Mouse (Mus musculus): Measurements from ENCODE around the gene Spag8. TPM values are rescaled to one million over a fixed set of nuclear protein-coding genes. Genes with fewer than 3 reads are reported as not detected.

Gene Spag8
- polyA plus RNA-seq, 1 experiment from 2014 or later, result 0.47 TPM

DNA sequence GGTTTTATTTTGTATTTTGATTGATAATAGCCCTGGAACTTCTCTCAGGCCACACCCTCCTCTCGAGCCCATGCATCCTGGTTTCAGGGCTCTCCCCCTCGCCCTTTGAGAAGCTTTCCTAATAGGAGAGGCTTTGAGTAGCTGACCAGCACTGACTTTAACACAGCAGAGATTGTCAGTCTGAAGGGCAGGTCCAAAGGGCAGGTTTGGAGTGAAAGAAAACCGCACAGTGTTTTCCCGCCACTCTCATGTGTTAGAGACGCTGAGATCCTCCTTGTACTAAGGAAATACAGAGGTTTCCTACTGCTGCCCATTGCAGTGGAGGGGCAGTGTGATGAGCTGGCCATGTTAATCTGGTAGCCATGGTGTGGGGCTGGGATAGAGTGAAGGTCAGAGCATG lies 21.6 kb upstream of the Spag8 start:
- Histone ChIP-seq H3K36me3 (peaks cover 54% of the 10 kb centered on the region), H3K27me3 (no peaks in the 10 kb centered on the region), H3K9ac (no peak overlapping the region; the same call in 1 of the 2 replicates), H3K4me3 (no peak overlapping the region), H3K4me2 (no peak overlapping the region), H3K4me1 (peaks cover 28% of the 10 kb centered on the region), H3K27ac (no peak overlapping the region), H3K9me3 (no peaks in the 10 kb centered on the region)
- no peak for ATAC-seq (ENCODE audit: insufficient number of reproducible peaks, low FRiP score, low TSS enrichment, low read depth)
- WGBS, result 79% methylated on average over 5 of the region's 5 CpGs

DNA sequence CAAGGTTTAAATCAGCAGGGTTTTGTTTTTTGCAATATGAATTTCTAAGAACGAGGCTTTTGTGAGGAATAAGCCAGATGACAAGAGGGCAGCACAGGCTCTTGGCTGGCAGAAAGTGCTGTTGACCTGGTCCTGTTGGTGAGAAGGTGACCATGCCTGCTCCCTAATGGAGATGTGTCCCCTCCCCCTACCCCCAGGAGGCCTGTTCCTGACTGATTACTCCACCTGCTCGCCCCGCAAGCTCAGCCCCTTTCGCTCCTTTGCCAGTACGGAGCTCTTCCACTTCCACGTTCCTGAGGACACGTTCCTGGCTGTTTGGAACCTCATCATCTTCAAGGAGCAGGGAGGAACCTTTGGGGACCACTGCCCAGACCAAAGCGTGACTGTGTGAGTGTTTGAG lies 20.3 kb upstream of the Spag8 start:
- H3K9me3 ChIP-seq, result no peaks in the 10 kb centered on the region
- WGBS, result 61% methylated on average over 8 of the region's 8 CpGs

DNA sequence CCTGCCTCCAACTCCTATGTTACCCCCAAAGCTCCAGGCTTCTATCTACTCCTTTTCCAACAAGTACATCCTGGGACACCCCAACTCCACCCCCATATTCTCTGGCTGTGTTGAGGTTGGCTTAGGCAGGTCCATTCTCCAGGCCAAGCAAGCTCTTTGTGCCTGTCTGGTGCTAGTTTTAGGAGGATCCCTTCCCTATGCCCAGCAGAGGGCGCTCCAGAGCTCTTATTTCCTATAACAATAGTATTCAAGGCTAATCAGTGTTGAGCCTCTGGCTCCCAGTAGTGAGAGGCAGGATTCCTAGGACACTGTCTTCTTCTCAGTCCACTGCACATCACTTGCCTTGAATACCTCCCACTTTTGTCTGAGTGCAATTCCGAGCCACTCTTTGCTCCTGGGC lies 18.7 kb upstream of the Spag8 start:
- Histone ChIP-seq H3K4me1 (peaks cover 41% of the 10 kb centered on the region), H3K4me2 (no peak overlapping the region), H3K27me3 (no peaks in the 10 kb centered on the region), H3K27ac (no peak overlapping the region), H3K4me3 (no peak overlapping the region), H3K9ac (no peak overlapping the region), H3K36me3 (peaks cover 27% of the 10 kb centered on the region), H3K9me3 (no peaks in the 10 kb centered on the region)
- 13% methylated on average over 2 of the region's 2 CpGs for WGBS
- ATAC-seq (ENCODE audit: insufficient number of reproducible peaks, low FRiP score, low TSS enrichment, low read depth), result no peak

More for the DNA sequence above, 20.3 kb upstream of the Spag8 start:
- ATAC-seq (ENCODE audit: insufficient number of reproducible peaks, low FRiP score, low TSS enrichment, low read depth), result no peak
- Histone ChIP-seq H3K4me2 (no peak overlapping the region), H3K9ac (no peak overlapping the region), H3K4me1 (peaks cover 36% of the 10 kb centered on the region), H3K36me3 (peaks cover 41% of the 10 kb centered on the region), H3K4me3 (no peak overlapping the region), H3K27me3 (no peaks in the 10 kb centered on the region), H3K27ac (0 out of 2 replicates have a peak overlapping the region, but pooled peaks have one; percentile 3)

DNA sequence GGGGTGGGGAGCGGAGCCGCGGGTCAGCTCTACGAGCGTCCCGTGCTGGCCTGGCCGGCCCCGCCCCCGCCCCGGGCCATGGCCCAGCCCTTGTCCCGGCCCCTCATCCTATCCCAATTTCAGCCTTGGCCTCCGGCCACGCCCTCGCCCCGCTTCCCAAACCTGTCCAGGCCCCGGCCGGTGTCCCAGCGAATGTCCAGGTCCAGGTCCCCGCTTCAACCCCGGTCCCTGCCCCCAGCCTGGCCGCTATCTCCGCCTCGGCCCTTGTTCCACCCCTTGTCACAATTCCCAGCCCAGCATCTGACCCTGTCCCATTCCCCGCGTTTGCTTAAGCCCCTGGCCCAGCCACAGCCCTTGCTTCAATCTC lies 16.0 kb upstream of the Spag8 start:
- H3K4me1 ChIP-seq, result peaks cover 41% of the 10 kb centered on the region
- peaks cover 25% of the 10 kb centered on the region for H3K27me3 ChIP-seq
- peak overlapping the region; percentile 81 for H3K27ac ChIP-seq
- 2% methylated on average over 25 of the region's 25 CpGs for WGBS
- peaks cover 4% of the 10 kb centered on the region for H3K36me3 ChIP-seq
- H3K4me3 ChIP-seq, result peak overlapping the region; percentile 83
- H3K9ac ChIP-seq, result peak overlapping the region; percentile 74
- H3K4me2 ChIP-seq, result peak overlapping the region; percentile 84
- H3K9me3 ChIP-seq, result no peaks in the 10 kb centered on the region
- ATAC-seq (ENCODE audit: insufficient number of reproducible peaks, low FRiP score, low TSS enrichment, low read depth), result peak; percentile 78

DNA sequence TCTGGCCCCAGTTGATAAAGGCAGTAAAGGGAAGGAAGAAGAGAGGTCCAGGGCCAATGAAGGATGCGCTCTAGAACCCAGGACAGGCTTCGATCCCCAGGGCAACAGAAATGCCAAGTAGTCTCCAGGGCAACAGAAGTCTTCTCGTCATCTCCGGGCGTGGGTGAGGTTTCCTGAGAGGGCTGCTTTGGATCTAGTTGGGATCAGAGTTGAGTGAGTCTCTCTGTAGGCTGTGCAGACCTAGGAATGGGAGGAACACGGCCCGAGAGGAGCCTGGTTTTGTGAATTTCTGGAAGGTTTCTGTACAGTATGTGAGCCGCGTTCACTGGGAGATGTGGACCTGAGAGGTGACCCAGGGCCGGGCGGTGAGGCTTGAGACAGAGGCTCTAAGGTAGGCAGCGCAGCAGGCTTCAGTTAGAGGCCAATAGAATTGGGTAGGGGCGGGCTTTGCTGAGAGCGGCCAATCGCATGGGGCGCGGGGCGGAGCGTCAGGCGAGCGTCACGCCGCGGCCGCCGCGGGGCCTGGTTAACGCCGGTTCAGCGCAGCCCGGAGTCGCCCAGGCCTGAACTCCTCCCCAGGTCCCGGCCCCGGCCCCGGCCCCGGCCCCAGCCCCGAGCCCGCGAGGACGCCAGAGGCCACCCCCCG lies 15.5 kb upstream of the Spag8 start, which contains the start of the genes Tmem8b and Fam221b:
Gene Tmem8b, plus strand, starts transcription at position 190 of the 646 bp plus-strand sequence.
Gene Fam221b, minus strand, starts transcription at position 364 of the 646 bp plus-strand sequence.
- Histone ChIP-seq H3K4me2 (peak within 1 kb of the TSS; percentile 84), H3K9ac (peak within 1 kb of the TSS; percentile 74), H3K36me3 (no peaks in the 10 kb centered on the region), H3K4me1 (peaks cover 41% of the 10 kb centered on the region), H3K27ac (peak within 1 kb of the TSS; percentile 81), H3K27me3 (peaks cover 26% of the 10 kb centered on the region), H3K9me3 (no peaks in the 10 kb centered on the region), H3K4me3 (peak within 1 kb of the TSS; percentile 83)
- peak; percentile 88 for ATAC-seq (ENCODE audit: insufficient number of reproducible peaks, low FRiP score, low TSS enrichment, low read depth)
- WGBS, result 2% methylated on average over 41 of the region's 41 CpGs

DNA sequence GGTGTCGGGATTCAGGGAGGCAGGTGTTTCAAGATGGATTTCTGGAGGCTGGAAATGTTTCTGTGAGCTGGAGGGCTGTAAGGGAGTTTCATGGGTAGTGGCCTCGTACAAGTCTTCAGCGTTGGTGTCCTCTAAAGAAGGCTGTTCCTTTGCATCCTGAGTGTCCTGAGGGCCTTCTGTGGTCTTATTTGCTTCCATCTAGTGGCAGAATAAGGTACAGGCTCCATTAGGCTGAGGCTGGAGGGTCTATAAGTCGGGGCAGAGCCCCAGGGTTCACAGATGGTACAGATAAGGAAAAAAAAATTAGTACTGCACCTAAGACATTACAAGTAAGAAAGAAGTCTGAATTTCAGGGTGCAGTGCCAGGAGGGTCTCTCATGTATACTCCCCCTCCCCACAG lies 13.0 kb upstream of the Spag8 start:
- ATAC-seq (ENCODE audit: insufficient number of reproducible peaks, low FRiP score, low TSS enrichment, low read depth), result no peak
- Histone ChIP-seq H3K27me3 (peaks cover 46% of the 10 kb centered on the region), H3K4me1 (peaks cover 26% of the 10 kb centered on the region), H3K4me3 (no peak overlapping the region), H3K4me2 (no peak overlapping the region), H3K27ac (no peak overlapping the region), H3K36me3 (no peaks in the 10 kb centered on the region), H3K9me3 (no peaks in the 10 kb centered on the region), H3K9ac (no peak overlapping the region)
- 26% methylated on average over 4 of the region's 4 CpGs for WGBS

DNA sequence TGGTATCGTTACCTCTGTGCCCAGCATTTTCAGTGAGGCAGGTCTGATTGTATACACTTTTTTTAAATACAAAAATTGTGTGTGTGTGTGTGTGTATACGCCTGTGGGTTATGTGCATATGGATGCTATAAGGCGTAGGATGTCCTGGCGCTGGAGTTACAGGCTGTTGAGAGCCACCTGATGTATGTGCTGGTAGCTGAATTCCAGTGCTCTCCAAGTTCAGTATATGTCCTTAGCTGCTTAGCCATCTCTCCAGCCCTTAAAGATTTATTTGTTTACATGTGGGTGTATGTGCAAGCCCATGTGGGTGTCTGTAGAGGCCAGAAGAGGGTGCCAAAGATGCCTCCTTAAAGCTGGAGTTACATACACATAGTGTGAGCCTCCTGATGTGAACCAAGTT lies 3.8 kb upstream of the Spag8 start:
- H3K9me3 ChIP-seq, result no peaks in the 10 kb centered on the region
- H3K27me3 ChIP-seq, result peaks cover 20% of the 10 kb centered on the region
- H3K27ac ChIP-seq, result no peak overlapping the region
- peaks cover 9% of the 10 kb centered on the region for H3K4me1 ChIP-seq
- WGBS, result 59% methylated on average over 4 of the region's 4 CpGs
- ATAC-seq (ENCODE audit: insufficient number of reproducible peaks, low FRiP score, low TSS enrichment, low read depth), result no peak
- no peak overlapping the region for H3K9ac ChIP-seq
- no peaks in the 10 kb centered on the region for H3K36me3 ChIP-seq
- peak overlapping the region; percentile 85 for H3K4me3 ChIP-seq
- H3K4me2 ChIP-seq, result peak overlapping the region; percentile 8; the same call in 1 of the 2 replicates

DNA sequence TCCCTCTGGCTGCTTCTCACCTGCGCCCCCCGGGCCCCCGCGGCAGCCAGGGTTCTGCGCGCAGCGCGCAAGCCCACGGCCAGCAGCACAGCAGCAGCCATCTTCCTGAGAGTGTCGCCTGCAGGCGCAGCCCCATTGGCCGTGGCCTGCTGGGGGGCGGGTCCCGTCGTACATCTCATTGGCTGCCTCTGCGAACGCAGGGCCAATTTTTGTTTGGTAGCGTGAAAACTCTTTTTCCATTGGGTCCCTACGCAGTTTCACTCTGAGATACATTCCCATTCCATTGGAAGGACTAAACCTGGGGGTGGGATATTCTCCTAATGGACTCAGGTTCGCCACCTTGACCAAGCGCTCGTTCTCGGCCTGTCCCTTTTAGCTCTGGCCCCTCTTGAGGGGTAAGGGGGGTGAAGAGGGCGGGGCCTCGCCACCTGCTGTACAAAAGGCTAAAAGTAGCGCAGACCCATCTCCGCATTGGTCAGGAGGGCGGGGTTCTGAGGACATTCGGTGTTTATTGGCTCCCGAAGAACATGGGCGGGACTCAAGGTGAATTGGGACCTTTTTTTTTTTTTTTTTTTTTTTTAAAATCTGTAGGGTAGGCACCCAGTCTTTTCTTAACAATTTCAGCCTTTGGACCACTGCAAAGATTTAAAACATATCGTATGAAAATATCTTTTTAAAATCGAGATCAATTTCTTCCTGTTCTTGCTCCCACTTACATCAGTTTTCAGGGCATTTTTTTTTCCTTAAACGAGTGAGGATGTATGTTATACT lies 3.1 kb upstream of the Spag8 start, which contains the start of gene Hint2:
Gene Hint2, minus strand, starts transcription at position 128 of the 771 bp plus-strand sequence.
- Histone ChIP-seq H3K36me3 (no peaks in the 10 kb centered on the region), H3K4me1 (peaks cover 9% of the 10 kb centered on the region), H3K4me3 (peak within 1 kb of the TSS; percentile 85), H3K27me3 (peaks cover 14% of the 10 kb centered on the region), H3K9ac (peak within 1 kb of the TSS; percentile 82), H3K9me3 (no peaks in the 10 kb centered on the region), H3K27ac (peak within 1 kb of the TSS; percentile 88), H3K4me2 (peak within 1 kb of the TSS; percentile 76)
- WGBS, result under 1% methylated on average over 34 of the region's 34 CpGs
- ATAC-seq (ENCODE audit: insufficient number of reproducible peaks, low FRiP score, low TSS enrichment, low read depth), result peak; percentile 94

DNA sequence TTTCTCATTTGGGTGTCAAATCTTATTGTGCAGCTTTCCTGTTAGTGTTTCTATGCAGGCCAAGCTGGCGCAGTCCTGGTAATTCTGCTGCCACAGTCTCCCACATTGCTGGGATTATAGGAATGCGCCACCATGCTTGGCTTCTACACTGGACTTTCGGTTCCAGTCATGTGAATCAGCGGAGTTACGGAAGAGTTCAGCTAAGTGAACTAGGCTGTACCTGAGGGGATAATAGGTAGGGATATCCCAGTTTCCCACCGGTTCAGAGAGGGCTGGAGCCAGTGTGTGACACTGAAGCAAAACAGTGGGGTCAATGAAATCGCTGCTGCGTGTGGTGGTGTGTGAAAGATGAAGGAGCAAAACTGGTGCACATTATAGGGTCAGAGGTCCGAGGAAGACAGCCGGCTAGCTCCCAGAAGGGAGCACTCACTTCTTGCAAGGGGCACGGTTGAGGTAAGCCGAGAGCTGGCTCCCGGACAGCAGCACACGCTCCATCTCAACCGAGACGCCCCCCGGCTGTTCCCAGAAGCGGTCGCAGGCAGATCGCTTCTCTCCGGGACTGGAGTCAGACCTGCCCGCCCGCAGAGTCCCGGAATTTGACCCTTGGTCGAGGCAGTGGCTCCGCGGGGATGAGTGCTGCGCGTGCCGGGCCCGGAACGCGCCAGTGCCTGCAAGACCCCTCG lies 2.4 kb upstream of the Spag8 start:
- peak overlapping the region; percentile 88 for H3K27ac ChIP-seq
- H3K9me3 ChIP-seq, result no peaks in the 10 kb centered on the region
- peak overlapping the region; percentile 85 for H3K4me3 ChIP-seq
- ATAC-seq (ENCODE audit: insufficient number of reproducible peaks, low FRiP score, low TSS enrichment, low read depth), result 0 out of 2 replicates have a peak, but pooled peaks have one; percentile 5
- H3K9ac ChIP-seq, result peak overlapping the region; percentile 82
- H3K36me3 ChIP-seq, result peaks cover 3% of the 10 kb centered on the region
- peaks cover 9% of the 10 kb centered on the region for H3K4me1 ChIP-seq
- peaks cover 7% of the 10 kb centered on the region; the same call in 1 of the 2 replicates for H3K27me3 ChIP-seq
- H3K4me2 ChIP-seq, result peak overlapping the region; percentile 76
- WGBS, result 5% methylated on average over 34 of the region's 34 CpGs

DNA sequence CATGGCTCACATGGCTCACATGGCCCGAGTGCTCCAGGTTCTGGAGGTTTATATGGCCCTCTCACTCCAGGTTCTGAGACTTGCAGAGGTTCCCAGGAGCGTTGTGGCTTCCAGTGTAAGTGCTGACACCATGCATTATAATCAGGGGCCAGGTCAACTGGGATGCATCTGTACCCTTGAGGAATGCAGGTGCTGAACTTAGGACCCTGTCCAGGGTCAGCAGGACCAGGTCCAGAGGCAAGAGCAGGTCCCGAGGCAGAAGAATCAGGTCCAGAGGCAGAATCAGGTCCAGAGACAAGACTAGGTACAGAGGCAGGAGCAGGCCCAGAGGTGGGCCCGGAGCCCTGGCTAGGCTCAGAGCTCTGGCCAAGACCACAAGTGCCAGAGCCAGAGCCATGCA lies 668 bp downstream of the Spag8 start:
- Histone ChIP-seq H3K9me3 (peaks cover 6% of the 10 kb centered on the region; the same call in 1 of the 2 replicates), H3K27me3 (no peaks in the 10 kb centered on the region), H3K4me3 (no peak overlapping the region), H3K36me3 (peaks cover 33% of the 10 kb centered on the region), H3K9ac (no peak overlapping the region), H3K4me1 (peaks cover 9% of the 10 kb centered on the region), H3K27ac (no peak overlapping the region), H3K4me2 (0 out of 2 replicates have a peak overlapping the region, but pooled peaks have one; percentile 31)
- WGBS, result 88% methylated on average over 4 of the region's 4 CpGs
- no peak for ATAC-seq (ENCODE audit: insufficient number of reproducible peaks, low FRiP score, low TSS enrichment, low read depth)

DNA sequence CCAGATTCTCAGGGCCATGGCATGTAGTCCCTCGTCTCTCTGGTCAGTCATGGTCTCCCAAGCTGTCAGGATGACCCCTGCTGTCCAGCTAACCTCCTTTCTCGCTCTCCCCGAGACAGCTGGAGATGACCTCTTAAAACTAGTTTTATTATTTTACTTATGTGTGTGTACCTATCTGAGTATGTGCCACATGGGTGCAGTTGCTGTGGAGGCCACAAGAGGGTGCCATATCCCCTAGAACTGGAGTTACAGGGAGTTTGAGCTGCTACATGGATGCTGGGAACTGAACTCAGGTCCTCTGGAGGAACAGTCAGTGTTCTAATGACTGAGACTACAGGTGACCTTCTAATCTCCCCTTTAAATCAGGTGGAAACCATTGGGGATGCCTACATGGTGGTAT lies 3.6 kb downstream of the Spag8 start:
- no peak overlapping the region for H3K4me2 ChIP-seq
- H3K27ac ChIP-seq, result no peak overlapping the region
- H3K9me3 ChIP-seq, result peaks cover 6% of the 10 kb centered on the region; the same call in 1 of the 2 replicates
- peaks cover 60% of the 10 kb centered on the region for H3K36me3 ChIP-seq
- H3K4me3 ChIP-seq, result no peak overlapping the region
- ATAC-seq (ENCODE audit: insufficient number of reproducible peaks, low FRiP score, low TSS enrichment, low read depth), result no peak
- 96% methylated on average over 3 of the region's 3 CpGs for WGBS
- no peaks in the 10 kb centered on the region; the same call in 1 of the 2 replicates for H3K4me1 ChIP-seq
- no peaks in the 10 kb centered on the region for H3K27me3 ChIP-seq
- no peak overlapping the region for H3K9ac ChIP-seq
